Mouse (Mus musculus) cerebellum, adult 2 months (tissue): ENCODE measurements around the gene Akr1b8. TPM values are rescaled to one million over a fixed set of nuclear protein-coding genes. Genes with fewer than 3 reads are reported as not detected.

ENCODE experiments used
- DNase-seq, 2 experiments: peaks; one replicate each; pipeline ENCODE4 v3.0.0; 2021
- H3K27ac ChIP-seq: fragments of 200-500 bp; 2 replicates; pipeline ENCODE4 v1.5.1; 2012; ENCODE audit warnings: low read length, control low read depth, inconsistent platforms; ENCODE audit not compliant: insufficient read depth
- H3K27me3 ChIP-seq: fragments of 200-500 bp; 2 replicates; pipeline ENCODE4 v1.6.1; 2012; ENCODE audit warnings: inconsistent platforms, mild to moderate bottlenecking, low read length, moderate library complexity; ENCODE audit not compliant: control insufficient read depth, insufficient read depth
- H3K4me1 ChIP-seq: fragments of 200-500 bp; 2 replicates; pipeline ENCODE4 v1.6.1; 2011; ENCODE audit warnings: low read length; ENCODE audit not compliant: control insufficient read depth, insufficient read depth
- H3K4me3 ChIP-seq: fragments of 200-500 bp; replicated peaks from 2 replicates; pipeline ENCODE3; 2011; ENCODE audit warnings: mild to moderate bottlenecking, low read depth, low read length, control low read depth; ENCODE audit not compliant: insufficient read depth
- CTCF ChIP-seq: fragments of 200-500 bp; IDR thresholded peaks from 2 replicates; pipeline ENCODE4 v1.5.1; 2011; ENCODE audit warnings: low read depth, mild to moderate bottlenecking, control low read depth, low read length, moderate library complexity, borderline replicate concordance; ENCODE audit not compliant: insufficient read depth
- POLR2A ChIP-seq: fragments of 200-500 bp; IDR thresholded peaks from 2 replicates; pipeline ENCODE4 v1.6.1; 2011; ENCODE audit warnings: low read length, control low read depth, borderline replicate concordance; ENCODE audit not compliant: insufficient read depth
- WGBS: fragments of 180-500 bp; shearing (Covaris S2); methylation state at CpG from one replicate; pipeline ENCODE4 v1.1.7; 2018; 5-methylcytosine and 5-hydroxymethylcytosine counted together
- polyA plus RNA-seq: library from polyadenylated mRNA; depleted of rRNA; stranded (reverse); fragments of >200 nt; gene quantifications from 2 replicates; pipeline ENCODE4 v1.2.3, GENCODE M21; 2012

The Akr1b8 gene
- polyA plus RNA-seq, 1 experiment: 1.6 TPM

DNA sequence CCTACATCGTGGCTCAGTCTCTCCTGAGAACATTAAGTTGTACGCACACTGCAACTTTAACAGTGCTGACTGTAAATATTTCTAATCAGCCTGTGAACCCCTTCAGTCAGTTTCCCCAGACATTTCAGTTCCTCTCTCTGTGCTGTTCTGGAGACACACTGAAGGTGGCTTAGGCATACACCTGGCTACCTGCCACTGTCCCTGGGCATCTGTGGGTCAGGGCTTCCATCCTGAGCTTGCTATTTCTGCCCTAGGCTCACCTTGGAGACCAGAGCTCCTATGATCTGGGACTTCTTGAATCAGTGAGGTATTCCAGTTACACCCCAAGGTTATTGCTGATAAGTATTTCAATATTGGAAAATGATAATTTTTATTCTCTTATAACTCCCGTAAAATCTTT is 1.5 kb upstream of the Akr1b8 start:
- 97% methylated on average over 3 of the region's 3 CpGs for WGBS

GRCm38 (mm10) chr6:34354354-34355348 is 732 bp downstream of the Akr1b8 start:
- no peak for TF ChIP-seq POLR2A
- no peak for TF ChIP-seq CTCF
- Histone ChIP-seq H3K27ac (no peak overlapping the region), H3K4me3 (no peak overlapping the region), H3K4me1 (peaks cover 4% of the 10 kb centered on the region), H3K27me3 (no peaks in the 10 kb centered on the region; the same call in 1 of the 2 replicates)
- no peak for DNase-seq
- WGBS: 82% methylated on average over 8 of the region's 8 CpGs

More for the DNA sequence above, 1.5 kb upstream of the Akr1b8 start:
- DNase-seq: no peak
- no peak for TF ChIP-seq CTCF
- no peak for TF ChIP-seq POLR2A
- Histone ChIP-seq H3K4me1 (peaks cover 4% of the 10 kb centered on the region), H3K27ac (no peak overlapping the region), H3K4me3 (no peak overlapping the region), H3K27me3 (no peaks in the 10 kb centered on the region; the same call in 1 of the 2 replicates)

DNA sequence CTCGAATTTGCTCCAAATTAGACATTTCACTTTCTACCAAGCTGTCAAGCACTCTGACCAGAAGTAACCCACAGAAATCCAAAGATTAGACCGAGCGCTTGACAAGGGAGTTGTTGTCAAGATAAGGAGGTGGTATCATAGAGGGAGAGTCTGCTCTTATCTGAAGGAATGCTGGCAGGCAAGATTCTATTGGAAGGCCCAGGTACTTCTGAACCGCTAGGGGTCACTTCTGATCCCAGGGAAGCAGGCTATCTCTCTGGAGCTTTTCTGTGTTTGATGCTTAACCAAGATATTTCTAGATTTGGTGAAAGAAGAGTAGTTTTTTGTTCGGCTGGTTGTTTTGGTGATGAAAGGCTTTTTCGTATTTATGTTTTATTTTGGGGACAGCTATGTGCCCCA is 1.4 kb downstream of the Akr1b8 start:
- H3K4me3 ChIP-seq: no peak overlapping the region
- H3K4me1 ChIP-seq: peaks cover 4% of the 10 kb centered on the region
- WGBS: 96% methylated on average over 6 of the region's 6 CpGs
- H3K27me3 ChIP-seq: no peaks in the 10 kb centered on the region; the same call in 1 of the 2 replicates
- H3K27ac ChIP-seq: no peak overlapping the region
- TF ChIP-seq POLR2A (no peak), CTCF (no peak)
- no peak for DNase-seq

DNA sequence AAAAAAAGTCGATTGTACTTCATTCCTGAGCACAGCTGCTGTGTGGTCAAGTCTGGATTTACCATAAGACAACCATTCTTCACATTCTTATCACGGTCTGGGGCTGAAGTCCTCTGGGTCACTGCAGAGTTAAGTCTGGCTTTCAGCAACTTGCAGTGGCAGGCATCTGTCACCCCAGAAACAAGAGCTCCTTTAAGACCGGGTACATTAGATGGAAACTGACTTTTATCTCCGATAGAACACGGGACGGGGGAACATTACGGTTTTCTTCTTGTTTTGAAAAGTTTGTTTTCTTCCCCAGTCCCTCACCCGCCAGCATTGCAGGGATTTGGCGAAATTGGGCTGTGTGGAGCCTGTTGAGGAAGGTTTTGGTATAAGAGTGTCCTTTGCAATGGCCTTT is 1.9 kb downstream of the Akr1b8 start:
- DNase-seq: no peak
- no peak for TF ChIP-seq CTCF
- TF ChIP-seq POLR2A: no peak
- WGBS: 90% methylated on average over 9 of the region's 9 CpGs
- no peaks in the 10 kb centered on the region for H3K27me3 ChIP-seq
- peaks cover 4% of the 10 kb centered on the region for H3K4me1 ChIP-seq
- H3K27ac ChIP-seq: no peak overlapping the region
- H3K4me3 ChIP-seq: no peak overlapping the region

GRCm38 (mm10) chr6:34364217-34365136 is 10.6 kb downstream of the Akr1b8 start:
- Histone ChIP-seq H3K4me3 (no peak overlapping the region), H3K4me1 (no peaks in the 10 kb centered on the region), H3K27ac (no peak overlapping the region), H3K27me3 (no peaks in the 10 kb centered on the region)
- WGBS: 88% methylated on average over 12 of the region's 12 CpGs
- DNase-seq: no peak
- no peak for TF ChIP-seq CTCF

GRCm38 (mm10) chr6:34367998-34368397 is 14.1 kb downstream of the Akr1b8 start:
- no peak overlapping the region for H3K27ac ChIP-seq
- no peak overlapping the region for H3K4me3 ChIP-seq
- no peaks in the 10 kb centered on the region for H3K4me1 ChIP-seq
- no peak for DNase-seq
- no peak for TF ChIP-seq POLR2A
- TF ChIP-seq CTCF: no peak
- WGBS: 89% methylated on average over 9 of the region's 9 CpGs
- H3K27me3 ChIP-seq: no peaks in the 10 kb centered on the region

DNA sequence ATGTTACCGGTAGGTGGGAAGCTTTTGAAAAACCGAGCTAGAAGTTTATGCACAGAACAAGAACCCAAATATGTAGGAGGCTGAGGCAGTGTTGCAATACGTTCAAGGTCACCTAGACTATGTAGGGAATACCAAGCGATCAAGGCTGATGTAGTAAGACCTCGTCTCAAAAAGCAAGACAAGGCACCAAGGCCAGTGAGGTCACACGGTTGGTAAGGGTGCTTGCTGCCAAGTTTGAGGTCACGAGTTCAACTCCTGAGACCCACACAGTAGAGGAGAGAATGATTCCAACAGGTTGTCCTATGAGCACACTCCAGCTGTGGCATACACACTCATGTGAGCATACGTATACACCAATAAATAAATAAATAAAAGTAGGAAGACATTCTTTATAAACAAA is 16.2 kb downstream of the Akr1b8 start:
- H3K27ac ChIP-seq: no peak overlapping the region
- WGBS: 78% methylated on average over 8 of the region's 8 CpGs

More for the DNA sequence above, 16.2 kb downstream of the Akr1b8 start:
- no peak for DNase-seq
- TF ChIP-seq CTCF (no peak), POLR2A (no peak)
- Histone ChIP-seq H3K4me3 (no peak overlapping the region), H3K27me3 (no peaks in the 10 kb centered on the region), H3K4me1 (no peaks in the 10 kb centered on the region)
